Mouse (Mus musculus) brain, adult 2 months (tissue): ENCODE results near the gene Ugt1a5.
A peak's percentile ranks its signal among the peaks of the same experiment; 100 is the strongest.
"Not testable (repeated sequence)": the region's sequence is repeated elsewhere in the genome, so short reads cannot be mapped to it uniquely, and the experiment has no call there.

Experiments
- DNase-seq: peaks from one replicate; pipeline ENCODE4 v3.0.0; 2011; ENCODE audit warnings: low read depth, low spot score

Ugt1a5 gene

GRCm38 (mm10) chr1:88224029-88224776 is 58.4 kb downstream of the Ugt1a5 start:
- DNase-seq = peak; percentile 16

- DNase-seq = not testable (repeated sequence)
These were observed 59.5 kb downstream of the Ugt1a5 start for GRCm38 (mm10) chr1:88225301-88225700.

GRCm38 (mm10) chr1:88225741-88226140 is 59.9 kb downstream of the Ugt1a5 start:
- no peak for DNase-seq

- DNase-seq = peak; percentile 40
These were observed 61.0 kb downstream of the Ugt1a5 start, which contains the start of gene Mroh2a for GRCm38 (mm10) chr1:88226670-88227379. Gene Mroh2a, plus strand, starts transcription at chr1:88226986.

- no peak for DNase-seq
These were observed 61.7 kb downstream of the Ugt1a5 start for GRCm38 (mm10) chr1:88227482-88227881.

GRCm38 (mm10) chr1:88228121-88228520 is 62.3 kb downstream of the Ugt1a5 start:
- DNase-seq = no peak

GRCm38 (mm10) chr1:88229566-88229965 is 63.8 kb downstream of the Ugt1a5 start:
- no peak for DNase-seq

GRCm38 (mm10) chr1:88229986-88230385 is 64.2 kb downstream of the Ugt1a5 start:
- no peak for DNase-seq

- no peak for DNase-seq
These were observed 64.6 kb downstream of the Ugt1a5 start for GRCm38 (mm10) chr1:88230421-88230820.

- DNase-seq = no peak
These were observed 65.4 kb downstream of the Ugt1a5 start for GRCm38 (mm10) chr1:88230981-88231802.

- no peak for DNase-seq
These were observed 66.1 kb downstream of the Ugt1a5 start for GRCm38 (mm10) chr1:88231803-88232499.

GRCm38 (mm10) chr1:88232664-88233380 is 67.0 kb downstream of the Ugt1a5 start:
- DNase-seq = no peak

GRCm38 (mm10) chr1:88233421-88234247 is 67.8 kb downstream of the Ugt1a5 start:
- DNase-seq = no peak

- DNase-seq = no peak
These were observed 68.4 kb downstream of the Ugt1a5 start for GRCm38 (mm10) chr1:88234248-88234610.

- DNase-seq = no peak
These were observed 68.8 kb downstream of the Ugt1a5 start for GRCm38 (mm10) chr1:88234646-88235045.

- no peak for DNase-seq
These were observed 69.5 kb downstream of the Ugt1a5 start for GRCm38 (mm10) chr1:88235046-88235893.

GRCm38 (mm10) chr1:88235894-88236415 is 70.1 kb downstream of the Ugt1a5 start:
- DNase-seq = no peak

GRCm38 (mm10) chr1:88237311-88237710 is 71.5 kb downstream of the Ugt1a5 start:
- DNase-seq = no peak

- no peak for DNase-seq
These were observed 73.0 kb downstream of the Ugt1a5 start for GRCm38 (mm10) chr1:88238771-88239170.
